Mouse (Mus musculus): ENCODE measurements around the gene Cdc42bpg.
"Not testable (repeated sequence)": the region's sequence is repeated elsewhere in the genome, so short reads cannot be mapped to it uniquely, and the experiment has no call there.

Gene Cdc42bpg

DNA sequence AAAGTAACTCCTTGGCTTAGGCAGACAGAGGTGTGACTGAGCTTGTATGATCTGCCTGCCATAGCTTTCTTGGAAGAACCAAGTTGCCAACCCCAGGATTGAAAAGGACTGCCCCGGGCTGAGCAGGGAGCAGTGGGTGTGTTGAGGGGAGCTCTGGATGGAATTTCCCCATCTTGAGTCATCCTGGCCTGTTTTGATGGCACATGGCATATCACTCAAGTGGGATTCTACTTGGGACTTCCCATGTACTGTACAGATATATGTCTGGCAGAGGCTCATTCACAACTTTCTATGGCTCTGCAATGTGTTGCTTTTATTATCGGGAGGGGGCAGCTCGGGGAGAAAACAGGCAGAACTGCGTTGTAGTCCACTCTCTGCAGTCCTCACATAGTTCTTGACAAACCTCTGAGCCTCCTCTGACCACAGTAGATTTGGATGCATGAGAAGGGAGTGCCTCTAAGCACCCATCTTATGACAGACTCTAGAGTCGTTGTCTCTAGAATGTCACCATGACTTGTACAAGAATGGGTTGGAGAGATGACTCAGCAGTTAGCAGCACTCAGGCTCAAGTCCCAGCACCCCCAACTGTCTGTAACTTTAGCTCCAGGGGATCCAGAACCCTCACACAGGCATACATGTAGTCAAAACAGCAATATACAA, 9.6 kb upstream of the Cdc42bpg start:
- no peak for DNase-seq (ENCODE audit: low read depth, low spot score)

DNA sequence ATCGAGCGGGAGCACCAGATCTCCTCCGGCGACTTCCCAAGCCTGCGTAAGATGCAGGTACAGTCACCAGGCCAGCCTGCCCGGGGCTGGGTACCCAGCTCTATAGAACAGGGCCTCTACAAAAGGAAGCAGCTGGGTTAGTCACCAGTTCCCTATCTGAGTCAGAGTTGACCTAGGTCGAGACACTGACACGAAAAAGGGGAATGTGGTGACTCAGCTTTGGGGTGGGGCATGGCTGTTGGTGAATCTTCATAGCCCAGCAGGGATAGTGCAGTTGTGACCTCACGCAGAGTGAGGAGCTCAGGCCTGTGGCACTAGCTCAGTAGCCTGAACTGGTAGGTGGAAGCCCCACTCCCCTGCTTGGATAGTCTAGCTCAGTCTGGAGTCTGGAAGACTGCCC, 8.6 kb upstream of the Cdc42bpg start:
- DNase-seq (ENCODE audit: low read depth, low spot score): peak; percentile 70

DNA sequence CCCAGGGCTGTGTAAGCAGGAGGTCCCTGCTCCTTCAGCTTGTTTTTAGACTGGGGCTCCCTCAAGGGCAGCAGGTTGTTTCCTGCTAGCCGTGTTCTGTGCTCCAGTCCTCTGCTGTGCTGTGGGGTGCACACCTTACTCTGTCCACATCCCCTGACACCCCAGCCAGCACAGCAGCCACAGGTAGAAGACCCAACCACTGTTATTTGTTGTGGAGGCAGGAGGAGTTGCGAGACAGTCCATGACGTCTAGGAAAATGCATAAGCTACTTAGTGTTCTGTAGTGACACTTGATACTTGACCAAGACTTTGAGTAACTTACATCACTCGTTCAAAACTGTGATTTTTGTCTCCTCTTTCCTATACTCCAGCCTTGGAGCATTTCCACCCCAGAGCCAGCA, 7.3 kb upstream of the Cdc42bpg start:
- DNase-seq (ENCODE audit: low read depth, low spot score): peak; percentile 44

DNA sequence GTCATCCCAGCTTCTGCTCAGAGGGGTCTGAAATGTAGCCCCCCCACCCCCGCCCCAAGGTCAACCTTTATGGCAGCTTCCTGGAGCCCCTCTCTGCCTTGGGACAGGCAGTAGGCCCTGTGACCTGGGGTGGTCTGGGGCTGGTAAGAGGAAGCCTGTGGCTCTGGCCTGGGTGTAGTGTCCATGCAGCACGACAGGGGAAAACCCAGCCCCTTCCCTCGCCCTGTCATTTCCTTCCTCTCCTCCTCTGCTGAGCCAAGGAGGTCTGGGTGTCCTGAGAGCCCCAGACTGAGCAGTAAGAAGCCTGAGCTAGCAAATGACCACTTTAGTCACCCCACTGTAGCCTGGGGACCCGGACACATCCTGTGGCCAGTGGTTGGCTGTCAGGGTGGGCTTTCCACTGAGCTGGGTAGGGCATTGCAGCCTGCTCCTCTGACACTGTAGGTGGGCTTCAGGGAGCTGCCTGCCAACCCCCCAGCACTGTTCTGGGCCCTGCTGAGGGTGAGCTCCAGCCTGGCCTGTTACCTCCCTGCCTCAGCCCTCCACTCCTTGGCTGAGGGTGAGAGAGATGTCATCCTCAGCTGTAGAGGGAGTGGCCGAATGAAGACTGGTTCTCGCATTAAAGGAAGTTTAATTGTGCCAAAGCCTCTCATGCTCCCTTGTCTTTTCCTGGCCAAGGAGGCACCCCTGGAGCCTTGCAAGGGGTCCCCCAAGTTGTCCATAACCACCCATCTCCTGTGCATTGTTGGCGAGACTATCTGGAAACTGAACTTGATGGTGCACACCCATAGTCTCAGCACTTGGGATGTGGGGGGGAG, 6.6 kb upstream of the Cdc42bpg start:
- DNase-seq (ENCODE audit: low read depth, low spot score): peak; percentile 35

DNA sequence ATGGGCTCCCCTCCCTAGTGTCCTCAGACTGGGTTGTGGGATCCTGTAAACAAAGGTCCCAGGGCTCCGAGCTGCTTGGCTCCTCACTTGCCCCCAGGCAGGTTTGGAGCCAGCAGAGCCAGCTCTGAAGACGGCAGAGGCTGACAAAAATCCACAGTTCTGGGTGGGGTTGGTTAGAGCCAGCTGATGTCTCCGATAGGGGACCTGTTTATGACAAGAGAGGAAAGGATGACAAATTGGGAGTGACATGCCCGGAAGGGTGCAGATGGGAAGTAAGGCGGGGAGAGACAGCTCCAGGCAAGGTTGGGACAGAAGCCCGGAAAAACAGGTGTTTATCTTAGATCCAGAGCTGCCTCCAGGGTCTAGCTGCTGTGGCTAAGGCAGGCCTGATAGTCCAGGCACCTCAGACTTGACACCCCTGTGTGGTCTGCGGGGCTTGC, 5.8 kb upstream of the Cdc42bpg start:
- DNase-seq (ENCODE audit: low read depth, low spot score): no peak

DNA sequence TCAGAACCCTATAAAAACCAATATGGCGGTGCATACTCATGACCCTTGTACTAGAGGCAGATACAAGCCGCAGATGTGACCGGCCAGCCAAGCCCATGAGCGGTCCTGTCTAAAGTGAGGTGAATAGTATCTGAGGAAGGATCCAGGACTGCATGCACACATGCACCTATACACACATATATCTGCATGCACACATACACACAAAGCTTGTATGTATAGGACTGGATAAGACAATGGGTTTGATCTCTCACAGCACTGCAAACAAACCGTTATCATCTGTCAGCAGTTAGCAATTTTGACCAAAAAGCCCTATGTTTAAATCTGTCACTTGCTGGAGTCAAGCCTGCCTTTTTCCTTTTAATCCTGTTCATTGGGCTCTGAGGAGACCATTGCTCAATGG, 4.1 kb upstream of the Cdc42bpg start:
- no peak for DNase-seq (ENCODE audit: low read depth, low spot score)

DNA sequence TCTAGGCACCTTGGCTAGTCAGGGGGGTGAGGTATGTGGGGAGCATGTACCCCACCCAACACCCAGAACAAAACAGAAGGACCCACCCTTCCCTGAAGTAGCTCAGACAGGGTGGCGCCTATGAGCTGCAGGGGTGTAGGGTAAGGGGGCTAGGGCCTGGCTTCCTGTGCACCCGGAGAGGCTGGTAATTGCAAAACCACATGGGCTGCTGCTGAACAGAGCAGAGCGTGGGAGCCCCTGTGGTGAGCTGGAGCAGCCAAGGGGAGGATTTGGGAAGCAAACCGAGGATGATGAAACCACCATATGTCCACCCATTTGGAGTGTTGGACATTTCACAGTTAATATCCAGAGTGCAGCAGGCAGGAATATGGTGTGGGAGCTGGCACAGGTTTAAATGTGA, 3.7 kb upstream of the Cdc42bpg start:
- DNase-seq (ENCODE audit: low read depth, low spot score): no peak

DNA sequence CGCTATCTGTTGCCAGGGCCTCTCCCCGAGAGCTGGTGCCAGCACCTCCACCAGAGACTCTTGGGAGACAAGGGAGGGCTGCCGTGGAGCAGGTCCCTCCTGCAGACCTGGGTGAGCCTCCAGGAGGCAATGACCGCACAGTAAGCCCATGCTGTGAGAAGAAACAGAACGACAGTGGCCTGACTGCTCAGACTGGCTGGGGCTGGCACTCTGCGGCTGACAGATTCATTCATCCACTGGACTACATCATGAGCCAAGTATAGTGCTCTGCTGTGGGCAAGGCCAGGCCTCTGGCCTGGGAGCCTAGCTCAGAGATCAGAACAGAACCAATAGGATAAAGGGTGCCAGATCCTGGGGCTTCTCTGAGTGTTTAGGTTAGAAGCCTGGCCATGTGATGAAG, 2.4 kb upstream of the Cdc42bpg start:
- no peak for DNase-seq (ENCODE audit: low read depth, low spot score)

DNA sequence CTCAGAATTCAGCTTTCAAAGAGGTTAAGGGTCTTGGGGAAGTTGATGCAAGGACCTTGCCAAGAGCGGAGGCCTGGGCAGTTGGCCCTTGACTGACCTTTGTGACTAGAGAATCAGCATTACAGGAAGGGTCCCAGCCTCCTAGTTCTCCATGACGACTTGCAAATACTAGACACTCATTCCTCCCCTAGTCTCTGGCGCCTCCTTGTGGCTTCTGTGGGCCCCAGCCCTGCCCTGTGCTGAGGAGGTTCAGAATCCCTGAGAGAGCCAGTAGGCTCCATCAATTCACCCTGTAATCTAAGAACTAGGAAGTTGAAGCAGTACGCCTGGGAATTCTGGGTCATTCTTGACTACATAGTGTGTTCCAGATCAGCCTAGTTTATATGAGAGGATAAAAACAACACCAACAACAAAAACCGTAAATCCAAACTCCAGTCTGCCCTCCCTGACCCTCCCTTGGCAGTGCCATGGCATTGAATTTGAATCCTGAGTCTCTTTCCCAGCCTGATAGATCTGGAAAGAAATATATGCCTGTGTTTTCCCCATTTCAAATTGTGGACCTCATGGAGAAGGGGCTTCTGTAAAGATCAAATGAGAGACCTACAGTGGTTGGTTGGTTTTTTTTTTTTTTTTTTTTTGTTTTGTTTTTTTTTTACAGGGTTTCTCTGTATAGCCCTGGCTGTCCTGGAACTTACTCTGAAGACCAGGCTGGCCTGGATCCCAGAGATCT, 1.3 kb upstream of the Cdc42bpg start:
- peak; percentile 85 for DNase-seq (ENCODE audit: low read depth, low spot score)

DNA sequence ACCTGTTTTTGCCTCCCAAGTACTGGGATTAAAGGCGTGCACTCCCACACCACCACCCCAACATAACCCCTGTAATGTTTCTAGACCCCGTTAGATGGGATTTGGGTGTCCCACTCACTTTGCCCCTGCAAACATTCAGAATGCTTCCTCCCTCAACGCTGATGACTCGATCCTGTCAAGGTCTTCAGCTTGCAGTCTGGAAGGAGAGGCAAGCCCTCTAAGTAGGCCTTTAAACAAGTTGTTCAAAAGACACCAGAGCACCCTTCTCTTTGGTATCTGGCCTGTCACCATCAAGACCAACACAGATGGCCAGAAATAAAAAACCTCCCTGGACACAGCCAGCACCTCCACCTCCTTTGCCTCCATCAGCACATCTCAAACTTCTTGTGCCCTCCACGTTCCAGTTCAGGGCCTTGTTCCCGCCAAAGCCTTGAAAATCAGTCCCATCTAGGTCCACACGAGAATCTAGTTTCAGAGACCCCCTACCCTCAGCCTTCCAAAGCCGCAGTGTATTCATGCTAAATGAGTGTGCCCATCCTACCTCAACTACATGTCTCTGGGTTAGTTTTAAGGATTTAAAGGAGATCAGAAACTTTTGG, 640 bp upstream of the Cdc42bpg start:
- no peak for DNase-seq (ENCODE audit: low read depth, low spot score)

DNA sequence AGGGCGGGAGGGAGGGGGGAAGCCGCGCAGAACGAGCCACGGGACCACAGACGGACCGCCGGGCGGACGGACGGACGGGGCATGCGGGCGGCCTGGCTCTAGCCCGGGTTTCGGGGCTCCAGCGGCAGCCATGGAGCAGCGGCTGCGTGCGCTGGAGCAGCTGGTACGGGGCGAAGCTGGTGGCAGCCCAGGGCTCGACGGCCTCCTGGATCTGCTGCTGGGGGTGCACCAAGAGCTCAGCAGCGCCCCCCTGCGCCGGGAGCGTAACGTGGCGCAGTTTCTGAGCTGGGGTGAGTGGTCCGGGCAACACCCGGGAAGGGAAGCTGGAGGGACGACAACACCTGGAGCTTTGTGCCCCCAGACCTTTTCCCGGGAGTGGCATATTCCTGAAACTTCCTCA, 330 bp downstream of the Cdc42bpg start:
- DNase-seq (ENCODE audit: low read depth, low spot score): peak; percentile 85

DNA sequence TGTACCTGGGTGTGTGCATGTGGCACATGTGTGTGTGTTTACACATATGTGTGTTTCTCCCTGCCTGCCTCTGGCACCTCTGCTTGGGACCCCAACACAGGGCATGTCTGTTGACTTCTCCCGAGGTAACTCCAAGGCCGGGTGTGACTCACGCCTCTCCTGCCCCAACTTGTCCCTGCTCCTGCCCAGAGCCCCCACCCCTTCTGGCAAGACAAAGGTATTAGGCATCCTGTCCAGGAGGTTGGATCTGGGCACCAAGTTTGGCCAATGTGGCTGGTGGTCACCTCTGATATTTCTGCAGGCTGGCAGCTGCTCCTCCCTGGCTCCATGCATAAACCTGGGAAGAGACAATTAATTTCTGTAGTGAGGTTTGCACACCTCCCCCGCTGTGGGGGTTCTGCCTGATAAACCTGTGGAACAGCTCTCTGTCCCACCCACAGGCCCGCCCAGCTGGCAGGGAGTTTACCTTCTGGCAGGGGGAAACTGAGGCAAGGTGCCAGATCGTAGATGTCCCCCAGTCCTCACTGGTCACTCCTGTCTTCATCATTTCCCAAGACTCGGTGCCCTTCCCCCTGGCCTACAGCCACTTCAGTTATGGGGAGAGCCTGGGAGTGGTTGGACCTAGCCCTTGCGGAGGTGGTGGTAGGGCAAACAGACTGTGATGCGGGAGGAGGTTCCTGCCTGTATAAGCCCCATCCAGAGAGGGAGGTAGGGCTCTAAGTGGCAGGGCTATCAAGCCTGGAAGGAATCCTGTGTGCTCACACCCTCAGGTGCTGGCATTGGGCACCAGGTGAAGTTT, 1.7 kb downstream of the Cdc42bpg start:
- no peak for DNase-seq (ENCODE audit: low read depth, low spot score)

DNA sequence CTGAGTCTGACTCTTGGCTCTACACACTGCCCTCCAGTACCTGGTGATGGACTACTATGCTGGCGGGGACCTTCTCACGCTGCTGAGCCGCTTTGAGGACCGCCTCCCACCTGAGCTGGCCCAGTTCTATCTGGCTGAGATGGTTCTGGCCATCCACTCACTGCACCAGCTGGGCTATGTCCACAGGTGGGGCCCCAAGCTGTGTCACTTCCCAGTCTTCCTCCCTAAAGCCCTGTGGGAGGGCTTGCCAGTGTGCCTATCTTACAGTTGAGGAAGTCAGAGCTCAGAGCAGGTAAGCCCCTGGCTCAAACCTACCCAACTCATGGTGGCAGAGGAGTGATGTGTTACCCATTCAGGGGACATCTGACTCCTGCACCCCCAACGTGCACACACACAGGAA, 3.9 kb downstream of the Cdc42bpg start:
- no peak for DNase-seq (ENCODE audit: low read depth, low spot score)

DNA sequence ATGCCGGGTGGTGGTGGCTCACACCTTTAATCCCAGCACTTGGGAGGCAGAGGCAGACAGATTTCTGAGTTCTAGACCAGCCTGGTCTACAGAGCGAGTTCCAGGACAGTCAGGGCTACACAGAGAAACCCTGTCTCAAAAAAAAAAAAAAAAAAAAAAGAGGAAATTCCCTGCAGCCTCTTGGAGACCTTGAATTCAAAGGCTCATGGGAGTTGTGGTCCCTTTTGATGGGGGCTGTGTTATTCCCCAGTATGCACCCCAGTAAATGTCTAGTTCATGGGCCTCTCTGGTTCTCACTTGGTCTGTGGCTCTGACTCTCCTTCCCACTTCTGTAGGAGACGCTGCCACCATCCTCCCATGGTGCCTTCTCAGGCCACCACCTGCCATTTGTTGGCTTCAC, 5.5 kb downstream of the Cdc42bpg start:
- not testable (repeated sequence) for DNase-seq (ENCODE audit: low read depth, low spot score)

DNA sequence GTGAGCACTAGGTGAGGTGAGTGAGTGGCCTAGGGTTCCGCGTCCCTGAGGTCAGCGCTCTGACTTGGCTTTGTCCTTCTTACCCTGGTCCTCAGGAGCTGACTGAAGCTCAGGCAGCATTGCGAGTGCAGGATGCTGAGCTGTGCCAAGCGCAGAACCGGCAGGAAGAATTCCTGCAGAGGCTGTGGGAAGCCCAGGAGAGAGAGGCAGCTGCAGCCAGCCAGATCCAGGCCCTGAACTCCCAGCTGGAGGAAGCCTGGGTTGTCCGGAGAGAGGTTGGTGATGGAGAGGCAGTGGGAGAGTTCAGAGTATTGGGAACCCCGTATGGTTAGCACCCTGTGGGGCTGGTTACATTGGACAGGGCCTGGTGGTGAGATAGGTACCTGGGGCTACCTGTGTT, 7.5 kb downstream of the Cdc42bpg start:
- no peak for DNase-seq (ENCODE audit: low read depth, low spot score)

DNA sequence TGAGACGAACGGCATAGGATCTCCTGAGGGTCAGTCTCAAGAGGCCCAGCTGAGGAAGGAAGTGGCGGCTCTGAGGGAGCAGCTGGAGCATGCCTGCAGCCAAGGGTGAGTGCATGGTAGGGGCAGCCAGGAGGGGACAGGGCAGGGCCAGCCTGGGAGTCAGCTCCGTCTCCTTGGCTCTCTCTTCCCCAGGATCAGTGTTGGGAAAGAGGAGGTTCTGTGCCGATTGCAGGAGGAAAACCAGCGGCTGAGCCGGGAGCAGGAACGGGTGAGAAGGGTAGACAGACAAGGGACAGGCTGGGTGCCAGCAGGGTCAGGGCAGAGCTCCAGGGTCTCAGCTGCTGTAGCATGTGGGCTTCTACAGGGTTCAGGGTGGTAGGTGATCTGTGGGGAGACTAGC, 8.3 kb downstream of the Cdc42bpg start:
- DNase-seq (ENCODE audit: low read depth, low spot score): no peak

DNA sequence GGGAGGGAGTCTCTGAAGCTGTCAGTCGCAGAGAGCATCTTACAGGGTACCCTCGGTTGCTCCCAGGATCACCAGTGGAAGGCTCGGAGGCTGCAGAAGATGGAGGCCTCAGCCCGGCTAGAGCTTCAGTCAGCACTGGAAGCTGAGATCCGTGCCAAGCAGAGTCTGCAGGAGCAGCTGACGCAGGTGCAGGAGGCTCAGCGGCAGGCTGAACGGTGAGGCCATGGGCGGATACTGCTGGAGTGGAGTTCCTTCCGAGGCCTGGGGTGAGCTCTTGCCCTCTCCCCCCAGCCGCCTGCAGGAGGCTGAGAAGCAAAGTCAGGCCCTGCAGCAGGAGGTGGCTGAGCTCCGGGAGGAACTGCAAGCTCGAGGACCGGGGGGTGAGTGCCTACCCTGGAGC, 9.3 kb downstream of the Cdc42bpg start:
- no peak for DNase-seq (ENCODE audit: low read depth, low spot score)

DNA sequence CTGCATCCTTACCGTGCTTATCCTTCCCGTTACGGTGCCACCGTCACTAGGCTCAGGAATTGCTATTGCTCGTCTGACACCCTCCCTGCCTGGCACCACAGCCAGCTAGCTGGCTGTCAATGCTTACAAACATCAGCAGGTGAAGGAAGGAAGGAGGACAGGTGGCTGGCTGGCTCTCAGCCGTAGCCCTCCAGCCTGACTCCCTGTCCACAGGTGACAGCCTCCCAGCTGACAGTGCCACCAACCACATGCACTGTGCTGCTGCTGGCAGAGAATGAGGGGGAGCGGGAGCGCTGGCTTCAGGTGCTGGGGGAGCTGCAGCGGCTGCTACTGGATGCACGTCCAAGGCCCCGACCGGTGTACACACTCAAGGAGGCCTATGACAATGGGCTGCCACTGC, 11.9 kb downstream of the Cdc42bpg start:
- no peak for DNase-seq (ENCODE audit: low read depth, low spot score)

DNA sequence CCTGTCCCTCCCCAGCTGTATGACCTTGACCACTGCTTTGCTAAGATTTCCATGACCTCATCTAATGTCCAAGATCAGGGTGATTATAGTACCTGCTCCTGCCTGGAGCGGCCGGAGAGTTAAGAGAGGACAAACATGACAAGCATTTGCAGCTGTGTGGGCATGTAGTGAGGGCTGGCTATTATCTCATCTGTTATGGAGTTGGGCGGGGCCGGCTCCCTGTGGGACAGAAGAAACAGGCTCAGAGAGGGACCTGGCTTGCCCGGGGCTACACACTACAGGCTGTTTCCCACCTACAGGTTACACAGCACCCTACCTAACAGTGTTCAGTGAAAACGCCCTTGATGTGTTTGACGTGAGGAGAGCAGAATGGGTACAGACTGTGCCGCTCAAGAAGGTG, 15.1 kb downstream of the Cdc42bpg start:
- DNase-seq (ENCODE audit: low read depth, low spot score): no peak

DNA sequence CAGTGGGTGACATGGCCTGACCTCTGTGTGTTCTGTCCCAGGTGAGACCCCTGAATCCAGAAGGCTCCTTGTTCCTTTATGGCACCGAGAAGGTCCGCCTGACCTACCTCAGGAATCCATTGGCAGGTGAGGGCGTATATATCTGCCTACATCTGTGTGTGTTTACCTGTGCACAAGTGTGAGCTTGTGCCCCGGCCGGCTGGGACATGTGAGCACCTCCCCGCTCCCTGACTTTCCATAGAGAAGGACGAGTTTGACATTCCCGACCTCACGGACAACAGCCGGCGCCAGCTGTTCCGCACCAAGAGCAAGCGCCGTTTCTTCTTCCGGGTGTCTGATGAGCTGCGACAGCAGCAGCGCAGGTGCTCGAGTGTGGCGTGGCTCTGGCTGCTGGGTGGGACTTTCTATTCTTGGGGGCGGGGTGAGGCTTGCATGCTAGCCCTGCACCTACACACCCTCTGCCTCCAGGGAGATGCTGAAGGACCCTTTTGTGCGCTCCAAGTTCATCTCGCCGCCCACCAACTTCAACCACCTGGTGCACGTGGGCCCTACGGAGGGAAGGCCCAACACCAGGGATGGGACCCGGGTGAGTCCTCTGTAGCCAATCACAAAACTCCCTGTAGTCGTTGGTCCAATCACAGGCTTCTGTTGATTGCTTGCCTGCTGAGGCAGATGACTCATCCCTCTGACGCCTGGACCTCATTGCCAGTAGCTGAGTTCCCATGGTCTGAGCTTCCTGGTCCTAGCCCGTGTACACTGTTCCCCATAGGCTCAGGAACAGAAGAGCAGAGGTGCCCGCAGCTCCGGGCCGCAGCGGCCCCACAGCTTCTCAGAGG, 15.7 kb downstream of the Cdc42bpg start:
- DNase-seq (ENCODE audit: low read depth, low spot score): no peak
